Mouse (Mus musculus) E14TG2a.4 (cell line): ENCODE results near the gene Irf2bpl.

Experiments
- CTCF ChIP-seq: conservative IDR thresholded peaks from 2 replicates; pipeline ENCODE4 v1.5.1; 2014; ENCODE audit warnings: low read length
- NANOG ChIP-seq: IDR thresholded peaks from 2 replicates; pipeline ENCODE4 v1.6.1; 2014; ENCODE audit warnings: borderline replicate concordance, low read length, mixed read lengths
- POU5F1 ChIP-seq: IDR thresholded peaks from 2 replicates; pipeline ENCODE4 v1.6.1; 2014; ENCODE audit warnings: low read length, borderline replicate concordance

DNA sequence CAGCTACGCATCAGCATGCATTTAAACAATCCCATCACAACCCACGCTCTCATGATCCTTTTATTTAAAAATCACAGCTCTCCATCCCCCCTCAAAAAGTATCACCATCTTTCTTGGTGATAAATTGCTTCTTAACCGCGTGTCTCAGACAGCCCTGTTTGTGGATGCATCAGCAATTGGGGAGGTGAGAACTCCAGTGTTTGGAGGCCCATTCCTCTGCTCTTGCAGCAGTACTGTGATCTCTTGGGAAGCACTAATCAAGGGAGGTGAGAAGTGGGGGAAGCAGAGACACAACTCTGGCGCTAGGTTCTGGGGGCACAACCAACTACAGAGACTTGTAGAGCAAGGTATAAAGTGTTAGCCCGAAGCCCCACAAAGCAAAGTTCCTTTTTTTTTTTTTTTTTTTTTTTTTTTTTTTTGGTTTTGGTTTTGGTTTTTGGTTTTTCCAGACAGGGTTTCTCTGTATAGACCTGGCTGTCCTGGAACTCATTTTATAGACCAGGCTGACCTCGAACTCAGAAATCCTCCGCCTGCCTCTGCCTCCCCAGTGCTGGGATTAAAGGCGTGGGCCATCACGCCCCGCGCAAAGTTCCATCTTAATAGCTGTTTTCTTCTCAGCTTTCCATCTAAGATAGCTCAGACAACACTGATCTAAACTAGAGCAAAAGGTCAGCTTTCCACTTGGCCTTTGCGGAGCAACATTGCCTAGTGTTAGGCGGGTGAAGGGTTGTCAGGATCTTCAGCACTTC lies 3.0 kb upstream of the Irf2bpl start:
- TF ChIP-seq CTCF = no peak
- TF ChIP-seq NANOG = no peak
- no peak for TF ChIP-seq POU5F1
